Mouse (Mus musculus): ENCODE measurements around the gene Aspscr1. TPM values are rescaled to one million over a fixed set of nuclear protein-coding genes. Genes with fewer than 3 reads are reported as not detected.
A peak's percentile ranks its signal among the peaks of the same experiment; 100 is the strongest.

Aspscr1 gene
- polyA plus RNA-seq, 1 experiment from 2014 or later: 129 TPM

GRCm38 (mm10) chr11:120654741-120655140 lies 18.0 kb upstream of the Aspscr1 start:
- Histone ChIP-seq H3K9ac (ENCODE audit: low read length) (no peak overlapping the region), H3K4me3 (ENCODE audit: low read depth, low read length) (no peak overlapping the region), H3K4me1 (replicated peaks; ENCODE audit: control insufficient read depth, insufficient read depth, low read length) (no peaks in the 10 kb centered on the region), H3K27me3 (ENCODE audit: control insufficient read depth, insufficient read depth, low read length) (peaks cover 24% of the 10 kb centered on the region), H3K27ac (ENCODE audit: low read depth, low read length) (no peak overlapping the region), H3K4me2 (ENCODE audit: low read depth, low read length, severe bottlenecking) (no peak overlapping the region), H3K9me3 (ENCODE audit: control insufficient read depth, low read length) (no peaks in the 10 kb centered on the region), H3K36me3 (ENCODE audit: control insufficient read depth, insufficient read depth, low read length) (no peaks in the 10 kb centered on the region)
- DNase-seq (ENCODE audit: low spot score) (peak; percentile 30), ATAC-seq (replicated peaks; ENCODE audit: low FRiP score) (no peak)
- WGBS: 73% methylated on average over 3 of the region's 3 CpGs

- Histone ChIP-seq H3K27me3 (ENCODE audit: control insufficient read depth, insufficient read depth, low read length) (peaks cover 50% of the 10 kb centered on the region), H3K9ac (ENCODE audit: low read length) (no peak overlapping the region), H3K4me3 (ENCODE audit: low read depth, low read length) (no peak overlapping the region), H3K4me2 (ENCODE audit: low read depth, low read length, severe bottlenecking) (no peak overlapping the region), H3K4me1 (replicated peaks; ENCODE audit: control insufficient read depth, insufficient read depth, low read length) (peaks cover 12% of the 10 kb centered on the region), H3K27ac (ENCODE audit: low read depth, low read length) (no peak overlapping the region), H3K36me3 (ENCODE audit: control insufficient read depth, insufficient read depth, low read length) (no peaks in the 10 kb centered on the region), H3K9me3 (ENCODE audit: control insufficient read depth, low read length) (no peaks in the 10 kb centered on the region)
- ATAC-seq (replicated peaks; ENCODE audit: low FRiP score): no peak
- WGBS: 83% methylated on average over 4 of the region's 4 CpGs
- DNase-seq (ENCODE audit: low spot score): no peak
Measured at GRCm38 (mm10) chr11:120657301-120657700, 15.5 kb upstream of the Aspscr1 start.

GRCm38 (mm10) chr11:120658876-120659410 lies 13.8 kb upstream of the Aspscr1 start:
- no peak overlapping the region for H3K4me2 ChIP-seq (ENCODE audit: low read depth, low read length, severe bottlenecking)
- H3K4me3 ChIP-seq (ENCODE audit: low read depth, low read length): no peak overlapping the region
- WGBS: 5% methylated on average over 24 of the region's 24 CpGs
- DNase-seq (ENCODE audit: low spot score) (peak; percentile 86), ATAC-seq (replicated peaks; ENCODE audit: low FRiP score) (no peak)
- H3K27me3 ChIP-seq (ENCODE audit: control insufficient read depth, insufficient read depth, low read length): peaks cover 57% of the 10 kb centered on the region
- no peak overlapping the region for H3K9ac ChIP-seq (ENCODE audit: low read length)
- H3K27ac ChIP-seq (ENCODE audit: low read depth, low read length): no peak overlapping the region
- peaks cover 12% of the 10 kb centered on the region for H3K4me1 ChIP-seq (replicated peaks; ENCODE audit: control insufficient read depth, insufficient read depth, low read length)
- H3K9me3 ChIP-seq (ENCODE audit: control insufficient read depth, low read length): no peaks in the 10 kb centered on the region
- no peaks in the 10 kb centered on the region for H3K36me3 ChIP-seq (ENCODE audit: control insufficient read depth, insufficient read depth, low read length)

- ATAC-seq (replicated peaks; ENCODE audit: low FRiP score) (peak; percentile 29; the same call in 1 of the 2 replicates), DNase-seq (ENCODE audit: low spot score) (peak; percentile 68)
- H3K36me3 ChIP-seq (ENCODE audit: control insufficient read depth, insufficient read depth, low read length): no peaks in the 10 kb centered on the region
- peak overlapping the region; percentile 64 for H3K4me2 ChIP-seq (ENCODE audit: low read depth, low read length, severe bottlenecking)
- 2% methylated on average over 46 of the region's 50 CpGs for WGBS
- H3K27me3 ChIP-seq (ENCODE audit: control insufficient read depth, insufficient read depth, low read length): peaks cover 57% of the 10 kb centered on the region
- H3K4me1 ChIP-seq (replicated peaks; ENCODE audit: control insufficient read depth, insufficient read depth, low read length): peaks cover 12% of the 10 kb centered on the region
- H3K9ac ChIP-seq (ENCODE audit: low read length): peak overlapping the region; percentile 39; the same call in 1 of the 2 replicates
- H3K4me3 ChIP-seq (ENCODE audit: low read depth, low read length): peak overlapping the region; percentile 37
- H3K9me3 ChIP-seq (ENCODE audit: control insufficient read depth, low read length): no peaks in the 10 kb centered on the region
- H3K27ac ChIP-seq (ENCODE audit: low read depth, low read length): no peak overlapping the region
Measured at GRCm38 (mm10) chr11:120659509-120660300, 13.1 kb upstream of the Aspscr1 start.

- DNase-seq (ENCODE audit: low spot score) (peak; percentile 76), ATAC-seq (replicated peaks; ENCODE audit: low FRiP score) (peak; percentile 65)
- no peaks in the 10 kb centered on the region for H3K9me3 ChIP-seq (ENCODE audit: control insufficient read depth, low read length)
- peak overlapping the region; percentile 37 for H3K4me3 ChIP-seq (ENCODE audit: low read depth, low read length)
- WGBS: under 1% methylated on average over 88 of the region's 95 CpGs
- H3K36me3 ChIP-seq (ENCODE audit: control insufficient read depth, insufficient read depth, low read length): no peaks in the 10 kb centered on the region
- H3K27me3 ChIP-seq (ENCODE audit: control insufficient read depth, insufficient read depth, low read length): peaks cover 57% of the 10 kb centered on the region
- peak overlapping the region; percentile 64 for H3K4me2 ChIP-seq (ENCODE audit: low read depth, low read length, severe bottlenecking)
- H3K4me1 ChIP-seq (replicated peaks; ENCODE audit: control insufficient read depth, insufficient read depth, low read length): peaks cover 12% of the 10 kb centered on the region
- H3K27ac ChIP-seq (ENCODE audit: low read depth, low read length): no peak overlapping the region
- peak overlapping the region; percentile 39 for H3K9ac ChIP-seq (ENCODE audit: low read length)
Measured at GRCm38 (mm10) chr11:120660301-120661075, 12.3 kb upstream of the Aspscr1 start.

- Histone ChIP-seq H3K9me3 (ENCODE audit: control insufficient read depth, low read length) (no peaks in the 10 kb centered on the region), H3K36me3 (ENCODE audit: control insufficient read depth, insufficient read depth, low read length) (no peaks in the 10 kb centered on the region), H3K9ac (ENCODE audit: low read length) (peak within 1 kb of the TSS; percentile 39), H3K4me1 (replicated peaks; ENCODE audit: control insufficient read depth, insufficient read depth, low read length) (peaks cover 12% of the 10 kb centered on the region), H3K4me2 (ENCODE audit: low read depth, low read length, severe bottlenecking) (peak within 1 kb of the TSS; percentile 64), H3K4me3 (ENCODE audit: low read depth, low read length) (peak within 1 kb of the TSS; percentile 37), H3K27ac (ENCODE audit: low read depth, low read length) (no peak within 1 kb of the TSS), H3K27me3 (ENCODE audit: control insufficient read depth, insufficient read depth, low read length) (peaks cover 57% of the 10 kb centered on the region)
- ATAC-seq (replicated peaks; ENCODE audit: low FRiP score) (peak; percentile 8; the same call in 1 of the 2 replicates), DNase-seq (ENCODE audit: low spot score) (no peak)
- under 1% methylated on average over 35 of the region's 35 CpGs for WGBS
Measured at GRCm38 (mm10) chr11:120661076-120661460, 11.7 kb upstream of the Aspscr1 start, which contains the start of gene Notum. TSS of gene Notum (minus strand) at chr11:120661175.

GRCm38 (mm10) chr11:120662759-120663158 lies 10.0 kb upstream of the Aspscr1 start:
- Histone ChIP-seq H3K9me3 (ENCODE audit: control insufficient read depth, low read length) (no peaks in the 10 kb centered on the region), H3K4me3 (ENCODE audit: low read depth, low read length) (no peak overlapping the region), H3K9ac (ENCODE audit: low read length) (no peak overlapping the region), H3K4me2 (ENCODE audit: low read depth, low read length, severe bottlenecking) (no peak overlapping the region), H3K4me1 (replicated peaks; ENCODE audit: control insufficient read depth, insufficient read depth, low read length) (peaks cover 12% of the 10 kb centered on the region), H3K36me3 (ENCODE audit: control insufficient read depth, insufficient read depth, low read length) (no peaks in the 10 kb centered on the region), H3K27me3 (ENCODE audit: control insufficient read depth, insufficient read depth, low read length) (peaks cover 52% of the 10 kb centered on the region), H3K27ac (ENCODE audit: low read depth, low read length) (no peak overlapping the region)
- DNase-seq (ENCODE audit: low spot score) (peak; percentile 48), ATAC-seq (replicated peaks; ENCODE audit: low FRiP score) (no peak)
- WGBS: 45% methylated on average over 6 of the region's 6 CpGs

GRCm38 (mm10) chr11:120663714-120664113 lies 9.1 kb upstream of the Aspscr1 start:
- H3K4me3 ChIP-seq (ENCODE audit: low read depth, low read length): no peak overlapping the region
- no peaks in the 10 kb centered on the region for H3K9me3 ChIP-seq (ENCODE audit: control insufficient read depth, low read length)
- peaks cover 12% of the 10 kb centered on the region for H3K4me1 ChIP-seq (replicated peaks; ENCODE audit: control insufficient read depth, insufficient read depth, low read length)
- H3K4me2 ChIP-seq (ENCODE audit: low read depth, low read length, severe bottlenecking): no peak overlapping the region
- H3K27ac ChIP-seq (ENCODE audit: low read depth, low read length): no peak overlapping the region
- 64% methylated on average over 5 of the region's 5 CpGs for WGBS
- no peak for DNase-seq (ENCODE audit: low spot score)
- H3K9ac ChIP-seq (ENCODE audit: low read length): no peak overlapping the region
- peaks cover 43% of the 10 kb centered on the region for H3K27me3 ChIP-seq (ENCODE audit: control insufficient read depth, insufficient read depth, low read length)
- ATAC-seq (replicated peaks; ENCODE audit: low FRiP score): no peak
- H3K36me3 ChIP-seq (ENCODE audit: control insufficient read depth, insufficient read depth, low read length): no peaks in the 10 kb centered on the region

Data from forebrain, embryonic 11.5 days (tissue).